Mouse (Mus musculus): ENCODE results near the gene Malsu1. TPM values are rescaled to one million over a fixed set of nuclear protein-coding genes. Genes with fewer than 3 reads are reported as not detected.

Gene Malsu1
- polyA plus RNA-seq, 1 experiment from 2014 or later, result 64.8 TPM

DNA sequence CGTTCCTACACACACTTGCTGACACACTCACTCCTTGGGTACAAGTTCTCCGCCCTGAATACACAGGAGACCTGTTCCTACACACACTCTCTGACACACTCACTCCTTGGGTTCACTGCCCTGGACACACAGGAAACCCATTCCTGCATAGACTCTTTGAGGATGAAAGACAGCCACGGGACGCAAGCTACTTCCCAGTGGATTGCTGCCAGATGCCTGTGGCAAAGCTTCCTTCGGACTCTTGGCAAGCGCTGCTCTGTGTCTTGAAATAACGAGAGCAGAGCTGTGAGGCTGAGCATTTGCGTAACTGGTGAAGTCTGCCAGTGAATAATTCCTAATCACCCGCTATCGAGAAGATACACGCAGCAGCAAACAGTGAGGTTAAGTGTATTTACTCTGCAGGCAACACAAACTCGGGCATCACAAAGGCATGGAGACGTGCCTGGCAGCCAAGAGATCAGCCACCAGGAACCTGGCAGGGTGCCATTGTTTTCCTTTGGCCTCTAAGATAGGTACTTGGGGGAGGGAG, 23.4 kb downstream of the Malsu1 start:
- H3K27me3 ChIP-seq (ENCODE audit: control insufficient read depth, insufficient read depth, low read length), result no peaks in the 10 kb centered on the region
- no peaks in the 10 kb centered on the region for H3K9me3 ChIP-seq (replicated peaks; ENCODE audit: control insufficient read depth, low read length)
- ATAC-seq (replicated peaks; ENCODE audit: extremely low read depth, insufficient read depth, low FRiP score), result peak; percentile 84
- H3K27ac ChIP-seq (ENCODE audit: low read length), result peak overlapping the region; percentile 88
- WGBS, result 20% methylated on average over 13 of the region's 13 CpGs
- H3K4me3 ChIP-seq (ENCODE audit: low read length), result peak overlapping the region; percentile 24
- peak overlapping the region; percentile 55 for H3K4me2 ChIP-seq (ENCODE audit: low read depth, low read length)
- peaks cover 49% of the 10 kb centered on the region for H3K4me1 ChIP-seq (ENCODE audit: control insufficient read depth, insufficient read depth, low read length)
- H3K36me3 ChIP-seq (ENCODE audit: control insufficient read depth, insufficient read depth), result peaks cover 14% of the 10 kb centered on the region
- H3K9ac ChIP-seq (ENCODE audit: low read length), result 0 out of 2 replicates have a peak overlapping the region, but pooled peaks have one; percentile 30

DNA sequence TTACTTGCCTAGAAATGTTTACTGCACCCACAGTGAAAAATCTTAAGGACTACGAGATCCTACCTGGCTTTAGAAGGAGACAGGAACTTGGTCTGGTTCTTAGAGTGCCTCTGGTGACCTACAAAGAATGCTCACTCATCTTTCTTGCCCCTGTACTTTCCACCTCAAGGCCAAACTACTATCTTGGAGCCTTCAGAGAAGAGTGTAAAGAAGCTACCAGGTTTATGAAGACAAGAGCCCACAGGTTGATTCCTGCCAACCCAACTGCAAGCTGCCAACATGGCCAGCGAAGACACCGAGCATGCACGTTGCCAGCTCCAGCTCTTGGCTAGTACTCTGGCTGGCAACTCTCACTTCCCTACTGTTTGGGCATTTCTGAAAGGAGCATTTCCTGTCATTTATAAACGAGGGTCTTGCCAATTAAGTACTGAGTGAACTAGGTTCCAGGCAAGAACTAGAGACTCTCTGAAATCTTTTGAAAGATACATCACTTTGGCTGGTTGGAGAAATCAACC, 24.1 kb downstream of the Malsu1 start:
- Histone ChIP-seq H3K4me2 (ENCODE audit: low read depth, low read length) (peak overlapping the region; percentile 55), H3K36me3 (ENCODE audit: control insufficient read depth, insufficient read depth) (peaks cover 10% of the 10 kb centered on the region)

DNA sequence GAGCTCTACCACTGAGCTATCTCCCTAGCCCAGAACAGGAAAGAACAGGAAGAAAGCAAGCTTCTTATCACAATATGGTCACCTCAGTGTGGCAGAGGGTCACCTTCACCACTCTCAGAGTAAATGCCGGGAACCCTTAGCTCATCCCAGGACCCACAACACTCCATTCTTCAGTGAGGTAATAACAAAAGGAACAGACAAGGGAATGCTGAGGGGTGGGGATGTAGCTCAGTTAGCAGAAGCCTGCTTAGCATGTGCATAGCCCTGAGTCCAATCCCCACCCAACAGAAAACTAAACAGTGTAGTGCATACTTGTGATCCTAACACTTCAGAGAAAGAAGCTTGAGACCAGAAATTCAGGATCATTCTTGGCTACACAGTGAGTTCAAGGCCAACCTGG, 25.5 kb downstream of the Malsu1 start:
- Histone ChIP-seq H3K27me3 (ENCODE audit: control insufficient read depth, insufficient read depth, low read length) (no peaks in the 10 kb centered on the region), H3K4me2 (ENCODE audit: low read depth, low read length) (no peak overlapping the region), H3K4me3 (ENCODE audit: low read length) (no peak overlapping the region), H3K9me3 (replicated peaks; ENCODE audit: control insufficient read depth, low read length) (no peaks in the 10 kb centered on the region), H3K36me3 (ENCODE audit: control insufficient read depth, insufficient read depth) (peaks cover 5% of the 10 kb centered on the region; the same call in 1 of the 2 replicates), H3K9ac (ENCODE audit: low read length) (no peak overlapping the region), H3K4me1 (ENCODE audit: control insufficient read depth, insufficient read depth, low read length) (peaks cover 49% of the 10 kb centered on the region), H3K27ac (ENCODE audit: low read length) (no peak overlapping the region)
- ATAC-seq (replicated peaks; ENCODE audit: extremely low read depth, insufficient read depth, low FRiP score), result no peak
- 16% methylated on average over 1 of the region's 1 CpGs for WGBS

More for the DNA sequence above, 24.1 kb downstream of the Malsu1 start:
- peak overlapping the region; percentile 88 for H3K27ac ChIP-seq (ENCODE audit: low read length)
- peaks cover 49% of the 10 kb centered on the region for H3K4me1 ChIP-seq (ENCODE audit: control insufficient read depth, insufficient read depth, low read length)
- no peaks in the 10 kb centered on the region for H3K27me3 ChIP-seq (ENCODE audit: control insufficient read depth, insufficient read depth, low read length)
- H3K4me3 ChIP-seq (ENCODE audit: low read length), result no peak overlapping the region
- 64% methylated on average over 5 of the region's 5 CpGs for WGBS
- no peaks in the 10 kb centered on the region for H3K9me3 ChIP-seq (replicated peaks; ENCODE audit: control insufficient read depth, low read length)
- ATAC-seq (replicated peaks; ENCODE audit: extremely low read depth, insufficient read depth, low FRiP score), result no peak
- H3K9ac ChIP-seq (ENCODE audit: low read length), result 0 out of 2 replicates have a peak overlapping the region, but pooled peaks have one; percentile 1

DNA sequence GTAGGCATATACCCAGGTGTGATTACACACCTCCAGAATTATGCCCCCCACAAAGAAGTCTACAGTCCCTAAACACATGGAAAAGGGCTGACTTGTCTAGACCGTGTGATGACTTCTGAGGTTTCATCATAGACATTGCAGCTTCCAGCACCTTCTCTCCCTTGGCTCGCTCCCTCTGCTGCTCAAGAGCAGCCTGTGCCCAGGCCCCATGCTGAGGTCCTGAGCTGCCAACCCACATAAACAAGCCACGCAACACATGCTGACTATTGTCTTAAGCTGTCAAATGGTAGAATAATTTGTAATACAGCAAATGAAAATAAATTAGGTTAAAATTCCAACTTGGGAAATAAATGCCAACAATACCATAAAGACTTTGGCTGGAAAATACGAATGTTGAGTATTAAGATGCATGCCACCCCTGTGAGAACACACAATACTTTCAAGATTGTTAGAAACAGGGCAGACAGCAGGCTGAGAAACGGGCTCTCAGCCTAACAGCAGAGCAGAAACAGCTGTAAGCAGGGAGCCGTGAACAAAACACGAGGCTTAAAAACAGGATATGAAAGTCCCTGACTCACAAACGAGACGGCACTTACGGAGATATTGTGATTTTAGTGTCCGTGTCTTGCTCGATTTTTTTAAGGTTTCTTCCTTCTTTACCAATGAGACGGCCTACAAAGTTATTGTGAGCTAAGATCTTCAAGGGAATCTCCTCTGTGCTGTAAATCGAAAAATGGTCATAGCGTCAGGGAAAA, 33.3 kb downstream of the Malsu1 start:
- no peaks in the 10 kb centered on the region for H3K4me1 ChIP-seq (ENCODE audit: control insufficient read depth, insufficient read depth, low read length)
- H3K9me3 ChIP-seq (replicated peaks; ENCODE audit: control insufficient read depth, low read length), result no peaks in the 10 kb centered on the region
- WGBS, result 88% methylated on average over 15 of the region's 15 CpGs
- no peak overlapping the region for H3K4me2 ChIP-seq (ENCODE audit: low read depth, low read length)
- H3K27ac ChIP-seq (ENCODE audit: low read length), result no peak overlapping the region
- H3K9ac ChIP-seq (ENCODE audit: low read length), result no peak overlapping the region
- no peak for ATAC-seq (replicated peaks; ENCODE audit: extremely low read depth, insufficient read depth, low FRiP score)
- peaks cover 28% of the 10 kb centered on the region for H3K36me3 ChIP-seq (ENCODE audit: control insufficient read depth, insufficient read depth)
- no peaks in the 10 kb centered on the region for H3K27me3 ChIP-seq (ENCODE audit: control insufficient read depth, insufficient read depth, low read length)
- H3K4me3 ChIP-seq (ENCODE audit: low read length), result no peak overlapping the region

DNA sequence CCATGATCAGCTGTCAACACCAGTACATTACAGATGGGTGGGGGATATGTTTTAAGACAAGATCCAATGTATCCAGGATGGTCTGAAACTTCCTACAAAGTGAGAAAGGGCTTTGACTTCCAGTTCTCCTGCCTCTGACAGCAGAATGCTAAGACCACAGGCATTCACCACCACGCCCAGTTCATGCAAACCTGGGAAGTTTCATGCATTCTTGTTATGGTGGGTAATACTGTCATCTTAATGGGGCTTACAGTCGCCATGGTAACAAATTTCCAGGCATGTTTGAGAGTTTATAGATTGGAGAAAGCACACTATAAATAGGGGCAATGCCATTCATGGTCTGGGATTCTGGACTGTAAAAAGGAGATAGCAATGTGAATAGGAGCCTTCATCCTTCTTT, 35.6 kb downstream of the Malsu1 start:
- Histone ChIP-seq H3K36me3 (ENCODE audit: control insufficient read depth, insufficient read depth) (peaks cover 26% of the 10 kb centered on the region), H3K9ac (ENCODE audit: low read length) (no peak overlapping the region), H3K9me3 (replicated peaks; ENCODE audit: control insufficient read depth, low read length) (no peaks in the 10 kb centered on the region), H3K4me2 (ENCODE audit: low read depth, low read length) (no peak overlapping the region), H3K4me1 (ENCODE audit: control insufficient read depth, insufficient read depth, low read length) (no peaks in the 10 kb centered on the region), H3K4me3 (ENCODE audit: low read length) (no peak overlapping the region), H3K27me3 (ENCODE audit: control insufficient read depth, insufficient read depth, low read length) (no peaks in the 10 kb centered on the region), H3K27ac (ENCODE audit: low read length) (no peak overlapping the region)
- ATAC-seq (replicated peaks; ENCODE audit: extremely low read depth, insufficient read depth, low FRiP score), result no peak
- WGBS, result 81% methylated on average over 2 of the region's 2 CpGs

DNA sequence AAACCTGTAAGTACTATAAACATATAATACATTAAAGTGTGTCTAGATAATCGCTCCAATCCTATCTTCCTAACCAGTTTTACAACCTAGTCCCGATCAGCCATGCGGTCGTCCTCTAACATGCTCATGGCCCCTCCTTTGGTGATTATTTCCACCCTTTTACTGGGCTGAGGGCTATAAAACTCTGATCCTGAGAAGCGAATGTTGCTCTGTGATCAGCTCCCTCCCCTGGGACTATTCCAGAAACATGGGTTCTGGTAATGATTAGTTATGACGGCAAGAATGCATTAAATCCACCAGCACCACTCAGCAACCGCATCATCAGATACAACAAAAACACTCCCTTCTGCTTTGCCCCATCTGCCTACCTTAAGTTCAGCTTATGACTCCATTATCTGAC, 40.3 kb downstream of the Malsu1 start:
- ATAC-seq (replicated peaks; ENCODE audit: extremely low read depth, insufficient read depth, low FRiP score), result no peak
- H3K27ac ChIP-seq (ENCODE audit: low read length), result no peak overlapping the region
- H3K9ac ChIP-seq (ENCODE audit: low read length), result no peak overlapping the region
- no peaks in the 10 kb centered on the region for H3K27me3 ChIP-seq (ENCODE audit: control insufficient read depth, insufficient read depth, low read length)
- no peaks in the 10 kb centered on the region for H3K9me3 ChIP-seq (replicated peaks; ENCODE audit: control insufficient read depth, low read length)
- WGBS, result 89% methylated on average over 7 of the region's 7 CpGs
- no peaks in the 10 kb centered on the region for H3K4me1 ChIP-seq (ENCODE audit: control insufficient read depth, insufficient read depth, low read length)
- no peak overlapping the region for H3K4me3 ChIP-seq (ENCODE audit: low read length)
- peaks cover 3% of the 10 kb centered on the region for H3K36me3 ChIP-seq (ENCODE audit: control insufficient read depth, insufficient read depth)
- H3K4me2 ChIP-seq (ENCODE audit: low read depth, low read length), result no peak overlapping the region

DNA sequence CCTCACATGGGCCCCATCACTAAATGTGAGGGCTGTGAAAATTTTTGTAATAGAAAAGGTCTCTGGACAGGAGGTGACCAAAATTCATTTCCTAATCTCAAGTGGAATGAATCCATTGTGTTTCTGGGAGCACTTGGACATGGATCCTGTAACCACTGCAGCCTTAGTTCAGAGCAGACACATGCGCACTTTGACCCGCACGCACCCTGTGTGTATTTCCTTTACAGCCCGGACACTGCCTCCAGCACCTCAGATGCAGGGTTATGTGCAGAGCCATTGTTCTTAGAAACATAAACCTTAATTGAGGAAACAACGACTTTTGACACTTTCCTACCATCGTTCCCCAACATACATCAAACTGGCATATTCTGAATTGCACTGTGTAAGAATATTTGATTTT, 40.9 kb downstream of the Malsu1 start:
- ATAC-seq (replicated peaks; ENCODE audit: extremely low read depth, insufficient read depth, low FRiP score), result no peak
- 91% methylated on average over 6 of the region's 6 CpGs for WGBS

DNA sequence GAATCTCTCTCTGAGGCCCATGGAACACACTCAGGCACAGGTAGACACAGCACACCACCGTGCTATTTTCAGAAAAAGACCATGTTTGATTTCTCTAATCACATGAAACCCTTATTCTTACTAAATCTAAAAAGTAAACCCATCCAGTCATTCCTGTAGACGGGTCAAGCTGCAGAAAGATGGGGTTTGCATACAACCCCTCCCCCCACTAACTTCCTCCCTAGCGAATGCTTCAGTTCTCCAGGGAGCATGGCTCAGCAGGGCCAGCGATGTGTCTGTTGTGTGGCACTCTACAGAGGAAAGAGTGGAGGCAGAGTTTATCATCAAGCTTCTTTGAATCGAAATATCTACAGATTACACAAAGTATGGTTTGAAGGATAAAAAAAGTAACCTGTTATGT, 42.0 kb downstream of the Malsu1 start:
- WGBS, result 71% methylated on average over 5 of the region's 5 CpGs

More for the DNA sequence above, 40.9 kb downstream of the Malsu1 start:
- H3K4me3 ChIP-seq (ENCODE audit: low read length), result no peak overlapping the region
- no peak overlapping the region for H3K9ac ChIP-seq (ENCODE audit: low read length)
- no peak overlapping the region for H3K27ac ChIP-seq (ENCODE audit: low read length)
- no peaks in the 10 kb centered on the region for H3K27me3 ChIP-seq (ENCODE audit: control insufficient read depth, insufficient read depth, low read length)
- no peak overlapping the region for H3K4me2 ChIP-seq (ENCODE audit: low read depth, low read length)
- H3K4me1 ChIP-seq (ENCODE audit: control insufficient read depth, insufficient read depth, low read length), result peaks cover under 1% of the 10 kb centered on the region; the same call in 1 of the 2 replicates
- peaks cover 3% of the 10 kb centered on the region for H3K36me3 ChIP-seq (ENCODE audit: control insufficient read depth, insufficient read depth)
- H3K9me3 ChIP-seq (replicated peaks; ENCODE audit: control insufficient read depth, low read length), result no peaks in the 10 kb centered on the region

DNA sequence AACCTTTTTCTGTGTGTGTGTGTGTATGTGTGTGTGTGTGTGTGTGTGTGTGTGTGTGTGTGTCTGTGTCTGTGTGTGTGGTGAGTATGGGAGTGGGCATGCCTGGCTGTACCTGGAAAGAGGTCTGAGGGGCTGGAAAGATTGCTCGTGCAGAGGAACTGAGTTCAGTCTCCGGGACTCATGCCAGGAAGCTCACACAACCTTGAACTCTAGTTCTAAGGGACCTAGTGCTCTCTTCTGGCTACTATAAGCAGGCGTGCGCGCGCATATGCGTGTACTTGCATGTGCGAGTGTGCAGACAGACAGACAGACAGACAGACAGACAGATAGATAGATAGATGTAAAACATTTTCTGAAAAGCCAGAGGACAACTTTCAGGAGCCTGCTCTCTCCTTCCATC, 42.6 kb downstream of the Malsu1 start:
- no peak for ATAC-seq (replicated peaks; ENCODE audit: extremely low read depth, insufficient read depth, low FRiP score)
- Histone ChIP-seq H3K27me3 (ENCODE audit: control insufficient read depth, insufficient read depth, low read length) (no peaks in the 10 kb centered on the region), H3K9me3 (replicated peaks; ENCODE audit: control insufficient read depth, low read length) (no peaks in the 10 kb centered on the region), H3K4me3 (ENCODE audit: low read length) (no peak overlapping the region), H3K4me1 (ENCODE audit: control insufficient read depth, insufficient read depth, low read length) (peaks cover 4% of the 10 kb centered on the region; the same call in 1 of the 2 replicates), H3K27ac (ENCODE audit: low read length) (no peak overlapping the region), H3K9ac (ENCODE audit: low read length) (no peak overlapping the region), H3K4me2 (ENCODE audit: low read depth, low read length) (no peak overlapping the region), H3K36me3 (ENCODE audit: control insufficient read depth, insufficient read depth) (peaks cover 3% of the 10 kb centered on the region)
- 88% methylated on average over 8 of the region's 8 CpGs for WGBS

More for the DNA sequence above, 42.0 kb downstream of the Malsu1 start:
- H3K9me3 ChIP-seq (replicated peaks; ENCODE audit: control insufficient read depth, low read length), result no peaks in the 10 kb centered on the region
- H3K27me3 ChIP-seq (ENCODE audit: control insufficient read depth, insufficient read depth, low read length), result no peaks in the 10 kb centered on the region
- no peak for ATAC-seq (replicated peaks; ENCODE audit: extremely low read depth, insufficient read depth, low FRiP score)
- H3K27ac ChIP-seq (ENCODE audit: low read length), result no peak overlapping the region
- peaks cover 3% of the 10 kb centered on the region for H3K36me3 ChIP-seq (ENCODE audit: control insufficient read depth, insufficient read depth)
- no peak overlapping the region for H3K4me3 ChIP-seq (ENCODE audit: low read length)
- peaks cover 4% of the 10 kb centered on the region; the same call in 1 of the 2 replicates for H3K4me1 ChIP-seq (ENCODE audit: control insufficient read depth, insufficient read depth, low read length)
- H3K4me2 ChIP-seq (ENCODE audit: low read depth, low read length), result no peak overlapping the region
- no peak overlapping the region for H3K9ac ChIP-seq (ENCODE audit: low read length)

Measured in heart, embryonic 16.5 days (tissue).